Mouse (Mus musculus): Measurements from ENCODE around the gene Gm36079. TPM values are rescaled to one million over a fixed set of nuclear protein-coding genes. Genes with fewer than 3 reads are reported as not detected.
"Not testable (repeated sequence)": the region's sequence is repeated elsewhere in the genome, so short reads cannot be mapped to it uniquely, and the experiment has no call there.

The Gm36079 gene
- total RNA-seq (2021): not detected

- intact Hi-C loops (cut with DNase I); DNase-seq: not testable (repeated sequence)
Observed at GRCm38 (mm10) chr13:120026911-120027310, at the start of gene Gm36079. Gene Gm36079, minus strand, starts transcription at chr13:120027011.

DNA sequence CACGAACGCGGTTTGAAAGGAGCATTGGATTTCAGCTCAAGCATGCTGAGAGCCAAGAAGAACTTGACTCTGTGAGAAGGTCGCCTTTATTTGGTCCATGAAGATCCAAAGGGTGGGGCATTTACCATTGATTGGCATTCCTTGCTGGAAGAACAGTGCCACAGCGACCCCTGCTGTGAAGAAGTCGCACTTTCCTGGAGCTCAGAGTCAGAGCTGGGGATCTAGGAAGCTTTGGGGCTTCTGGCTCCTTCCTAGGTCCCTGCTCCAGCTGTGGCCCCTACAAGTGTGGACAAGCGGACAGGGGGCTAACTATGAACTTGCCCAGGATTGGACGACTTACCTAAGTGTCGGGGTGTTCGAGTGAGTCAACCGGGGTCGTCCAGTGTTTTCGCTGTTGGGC is 44.1 kb upstream of the Gm36079 start:
- DNase-seq; intact Hi-C loops (cut with DNase I): not testable (repeated sequence)

- DNase-seq; intact Hi-C loops (cut with DNase I): not testable (repeated sequence)
Observed at GRCm38 (mm10) chr13:120070012-120070598, 43.3 kb upstream of the Gm36079 start.

DNA sequence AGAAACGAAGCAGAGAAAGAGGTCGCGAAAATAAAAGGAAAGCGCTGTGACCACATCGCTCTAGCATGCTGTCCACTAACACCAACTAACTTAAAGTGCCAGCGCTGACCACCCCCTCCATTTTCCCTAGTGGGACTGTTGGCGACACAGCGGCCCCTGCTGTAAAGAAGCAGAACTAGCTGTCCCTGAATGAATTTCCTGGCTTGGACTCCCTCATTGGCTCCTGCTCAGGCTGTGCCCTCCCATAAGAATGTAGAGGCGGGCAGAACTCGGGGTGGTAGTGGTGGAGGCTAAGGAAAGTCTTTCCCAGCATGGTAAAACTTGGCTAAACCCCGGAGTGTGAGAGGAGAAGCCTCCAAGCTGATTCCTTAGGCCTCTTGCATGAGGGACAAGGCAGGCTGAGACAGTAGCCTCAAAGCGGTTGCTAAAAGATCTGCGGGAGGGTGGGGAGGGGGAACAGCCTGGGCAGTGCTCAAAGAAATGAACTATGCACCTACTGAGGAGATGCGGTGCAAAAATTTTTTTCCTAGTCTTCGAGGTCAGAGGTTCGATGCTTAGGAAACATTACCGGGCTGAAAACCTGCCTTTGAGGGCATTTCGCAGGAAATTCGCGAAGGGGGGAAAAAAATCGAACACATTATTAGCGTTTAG is 36.8 kb upstream of the Gm36079 start:
- intact Hi-C loops (cut with DNase I); DNase-seq: not testable (repeated sequence)

DNA sequence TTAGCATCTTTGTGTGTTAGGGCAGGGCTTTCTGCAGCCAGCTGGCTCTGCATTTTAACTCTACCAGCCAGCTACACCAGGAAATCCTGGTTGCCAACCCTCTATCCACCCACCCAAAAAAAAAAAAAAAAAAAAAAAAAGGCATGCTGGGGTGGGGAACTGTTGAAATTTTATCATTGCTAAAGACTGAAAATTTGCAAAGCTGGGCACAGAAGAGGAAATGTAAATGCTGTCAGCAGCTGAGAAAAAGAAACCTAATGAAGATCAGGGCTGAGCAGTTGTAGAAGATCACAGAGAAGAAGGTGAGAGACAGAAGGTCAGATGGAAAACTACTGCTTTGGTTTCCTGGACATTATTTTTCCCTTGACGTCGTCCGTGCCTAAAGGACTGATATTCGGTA is 36.1 kb upstream of the Gm36079 start:
- intact Hi-C loops (cut with DNase I); DNase-seq: not testable (repeated sequence)

GRCm38 (mm10) chr13:120052085-120052484 is 25.3 kb upstream of the Gm36079 start, which contains the start of gene Gm21188:
Gene Gm21188, minus strand, starts transcription at chr13:120052194.
- intact Hi-C loops (cut with DNase I): not testable (repeated sequence)

DNA sequence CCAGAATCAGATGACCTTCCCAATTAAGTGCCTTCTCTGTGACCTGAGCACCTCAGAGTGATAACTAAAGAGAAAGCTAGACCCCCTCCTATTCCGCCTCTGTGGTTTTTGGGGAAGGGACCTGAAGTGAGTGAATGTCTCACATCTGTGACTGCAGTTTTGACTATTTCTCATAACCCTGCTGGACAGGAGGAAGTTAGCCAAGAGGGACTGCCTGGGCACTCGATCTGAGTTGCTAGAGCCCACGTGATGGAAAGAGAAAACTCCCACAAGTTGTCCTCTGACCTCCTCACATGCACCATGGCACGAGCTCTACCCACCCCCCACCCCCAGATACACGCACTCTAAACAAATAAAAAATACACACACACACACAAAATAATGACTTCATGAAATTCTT is 21.8 kb upstream of the Gm36079 start:
- DNase-seq; intact Hi-C loops (cut with DNase I): not testable (repeated sequence)

More at GRCm38 (mm10) chr13:120052085-120052484, 25.3 kb upstream of the Gm36079 start, which contains the start of gene Gm21188:
- DNase-seq: not testable (repeated sequence)

DNA sequence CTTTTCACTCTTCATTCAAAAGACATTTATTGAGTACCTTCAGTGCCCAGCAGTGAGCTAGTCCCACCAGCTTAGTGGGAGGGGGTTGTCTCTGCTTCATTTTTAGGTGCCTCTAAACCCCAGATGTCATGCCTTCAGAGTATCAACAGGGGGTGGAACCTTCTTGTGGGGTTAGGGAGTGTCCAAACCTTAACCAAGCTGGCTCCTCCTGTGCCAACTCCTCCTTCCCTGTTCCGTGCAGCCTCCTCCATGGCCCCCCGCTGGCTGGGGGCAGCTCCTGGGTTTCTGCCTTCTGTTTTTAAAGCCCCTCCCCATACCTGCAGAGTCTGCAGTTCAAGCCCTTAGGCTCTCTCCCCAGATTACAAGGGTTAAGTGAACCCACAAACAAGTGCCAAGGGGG is 21.4 kb upstream of the Gm36079 start:
- DNase-seq; intact Hi-C loops (cut with DNase I): not testable (repeated sequence)

DNA sequence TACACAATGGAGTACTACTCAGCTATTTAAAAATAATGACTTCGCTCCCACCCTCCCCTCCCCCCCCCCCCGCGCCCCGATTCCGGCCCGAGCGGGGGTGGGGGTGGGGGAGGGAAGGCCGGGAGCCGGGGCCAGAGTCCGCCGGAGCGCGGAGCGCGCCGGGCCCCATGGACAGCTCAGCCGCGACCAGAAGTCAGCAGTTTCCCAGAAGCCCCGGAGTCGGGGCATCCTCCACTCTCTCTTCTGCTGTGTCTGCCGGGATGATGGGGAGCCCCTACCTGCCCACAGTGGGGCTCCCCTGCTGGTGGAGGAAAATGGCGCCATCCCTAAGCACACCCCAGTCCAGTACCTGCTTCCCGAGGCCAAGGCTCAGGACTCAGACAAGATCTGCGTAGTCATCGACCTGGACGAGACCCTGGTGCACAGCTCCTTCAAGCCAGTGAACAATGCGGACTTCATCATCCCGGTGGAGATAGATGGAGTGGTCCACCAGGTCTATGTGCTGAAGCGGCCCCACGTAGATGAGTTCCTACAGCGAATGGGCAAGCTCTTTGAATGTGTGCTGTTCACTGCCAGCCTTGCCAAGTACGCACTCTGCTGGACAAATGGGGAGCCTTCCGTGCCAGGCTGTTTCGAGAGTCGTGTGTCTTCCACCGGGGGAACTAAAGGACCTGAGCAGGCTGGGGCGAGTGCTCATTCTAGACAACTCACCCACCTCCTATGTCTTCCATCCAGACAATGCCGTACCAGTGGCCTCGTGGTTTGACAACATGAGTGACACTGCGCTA is 19.8 kb upstream of the Gm36079 start:
- intact Hi-C loops (cut with DNase I); DNase-seq: not testable (repeated sequence)

- DNase-seq: not testable (repeated sequence)
Observed at GRCm38 (mm10) chr13:120041145-120041544, 14.3 kb upstream of the Gm36079 start.

DNA sequence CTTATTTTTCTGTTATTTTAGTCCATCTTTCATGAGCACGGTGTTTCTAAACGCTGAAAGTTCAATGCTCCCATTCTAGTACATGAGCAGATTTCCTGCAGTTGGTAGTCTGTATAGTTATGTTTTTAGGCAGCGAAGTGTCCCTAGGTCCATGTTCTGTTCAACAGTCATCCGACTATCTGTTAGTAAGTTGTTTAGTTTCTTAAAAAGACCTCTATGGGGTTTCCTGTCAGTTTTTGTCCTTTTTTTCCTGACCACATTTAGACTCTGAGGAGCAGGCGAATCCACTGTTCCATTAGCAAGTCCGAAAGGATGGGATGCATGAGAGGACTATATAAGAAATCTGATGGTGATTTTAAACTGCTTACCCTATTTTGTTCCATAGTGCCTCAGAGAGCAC is 11.1 kb upstream of the Gm36079 start:
- DNase-seq; intact Hi-C loops (cut with DNase I): not testable (repeated sequence)

More at GRCm38 (mm10) chr13:120041145-120041544, 14.3 kb upstream of the Gm36079 start:
- intact Hi-C loops (cut with DNase I): not testable (repeated sequence)

DNA sequence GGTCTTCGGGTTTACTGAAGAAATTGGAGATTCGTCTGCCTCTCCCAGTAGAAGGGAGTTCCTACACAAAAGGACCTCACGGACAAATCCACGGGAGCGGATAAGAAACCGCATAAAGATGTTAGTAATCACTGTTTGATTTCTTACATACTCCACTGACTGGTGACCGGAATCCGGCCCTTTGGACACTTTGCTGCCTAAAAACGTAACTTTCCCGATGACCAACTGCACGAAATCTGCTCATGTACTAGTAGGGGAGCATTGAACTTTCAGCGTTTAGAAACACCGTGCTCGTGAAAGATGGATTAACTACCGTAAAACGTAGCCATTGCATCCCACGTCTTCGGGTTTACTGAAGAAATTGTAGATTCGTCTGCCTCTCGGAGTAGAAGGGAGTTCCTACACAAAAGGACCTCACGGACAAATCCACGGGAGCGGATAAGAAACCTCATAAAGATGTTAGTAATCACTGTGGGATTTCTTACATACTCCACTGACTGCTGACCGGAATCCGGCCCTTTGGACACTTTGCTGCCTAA is 9.8 kb upstream of the Gm36079 start:
- DNase-seq: peak; percentile 18 to 24
- intact Hi-C loops (cut with DNase I): not testable (repeated sequence)

DNA sequence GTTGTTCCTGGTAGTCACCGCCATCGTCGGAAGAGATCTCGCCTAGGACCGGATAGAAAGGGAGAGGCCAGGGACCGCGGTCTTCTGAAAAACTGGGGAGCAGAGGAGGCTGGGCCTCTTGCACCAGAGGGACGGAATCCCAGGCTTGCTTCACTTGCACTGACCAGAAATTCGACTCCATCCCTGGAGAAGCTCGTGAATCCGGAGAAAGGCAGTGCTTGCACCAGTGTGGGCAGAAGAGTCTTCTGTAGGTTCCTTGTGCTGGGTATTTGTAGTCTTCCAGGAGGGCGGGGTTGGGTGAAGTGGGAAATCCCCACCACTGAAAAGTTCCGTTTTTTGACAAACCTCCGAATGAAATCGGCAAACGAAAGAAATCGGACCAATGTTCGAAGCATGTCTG is 8.3 kb upstream of the Gm36079 start:
- intact Hi-C loops (cut with DNase I): not testable (repeated sequence)
- DNase-seq: peak in 1 of 2 experiments; percentile 13

DNA sequence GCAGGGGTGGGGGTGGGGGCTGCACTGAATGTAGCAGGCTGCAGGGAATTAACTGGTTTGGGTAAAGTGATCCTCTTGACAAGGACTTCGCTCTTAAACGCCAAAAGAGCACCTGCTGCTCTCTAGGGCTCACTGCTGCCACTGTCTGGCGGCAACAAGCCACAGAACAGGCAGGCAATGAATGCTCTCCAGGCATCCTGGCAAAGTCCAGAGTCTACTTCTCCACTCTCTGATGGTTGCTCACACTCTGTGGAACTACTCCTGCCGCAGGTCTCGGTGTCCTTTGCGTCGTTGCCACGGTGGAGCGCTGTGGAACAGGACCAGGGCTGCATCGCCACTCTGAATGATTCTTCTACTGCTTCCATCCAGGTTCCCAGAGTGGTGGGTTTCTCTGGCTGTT is 7.8 kb upstream of the Gm36079 start:
- DNase-seq; intact Hi-C loops (cut with DNase I): not testable (repeated sequence)

DNA sequence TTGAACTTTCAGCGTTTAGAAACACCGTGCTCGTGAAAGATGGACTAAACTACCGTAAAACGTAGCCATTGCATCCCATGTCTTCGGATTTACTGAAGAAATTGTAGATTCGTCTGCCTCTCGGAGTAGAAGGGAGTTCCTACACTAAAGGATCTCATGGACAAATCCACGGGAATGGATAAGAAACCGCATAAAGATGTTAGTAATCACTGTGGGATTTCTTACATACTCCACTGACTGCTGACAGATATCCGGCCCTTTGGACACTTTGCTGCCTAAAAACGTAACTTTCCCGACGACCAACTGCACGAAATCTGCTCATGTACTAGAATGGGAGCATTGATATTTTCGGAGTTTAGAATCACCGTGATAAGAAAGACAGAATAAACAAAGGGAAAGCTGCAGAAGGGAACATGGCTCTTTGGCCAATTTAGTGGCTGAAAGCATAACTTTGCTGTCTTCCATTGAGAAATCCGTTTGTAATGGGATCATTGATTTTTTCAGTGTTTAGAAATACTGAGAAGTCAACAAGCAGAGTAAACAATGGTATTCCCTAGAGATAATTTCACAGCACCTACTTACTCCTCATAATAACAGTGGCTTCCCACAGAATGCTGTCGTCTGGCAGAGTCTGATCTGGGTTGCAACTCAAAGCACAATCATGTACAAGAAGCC is 6.8 kb upstream of the Gm36079 start:
- DNase-seq: peak; percentile 52 to 53
- intact Hi-C loops (cut with DNase I): not testable (repeated sequence)

DNA sequence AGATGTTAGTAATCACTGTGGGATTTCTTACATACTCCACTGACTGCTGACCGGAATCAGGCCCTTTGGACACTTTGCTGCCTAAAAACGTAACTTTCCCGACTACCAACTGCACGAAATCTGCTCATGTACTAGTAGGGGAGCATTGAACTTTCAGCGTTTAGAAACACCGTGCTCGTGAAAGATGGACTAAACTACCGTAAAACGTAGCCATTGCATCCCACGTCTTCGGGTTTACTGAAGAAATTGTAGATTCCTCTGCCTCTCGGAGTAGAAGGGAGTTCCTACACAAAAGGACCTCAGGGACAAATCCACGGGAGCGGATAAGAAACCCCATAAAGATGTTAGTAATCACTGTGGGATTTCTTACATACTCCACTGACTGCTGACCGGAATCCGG is 4.9 kb upstream of the Gm36079 start:
- peak; percentile 47 to 50 for DNase-seq
- intact Hi-C loops (cut with DNase I): not testable (repeated sequence)

GRCm38 (mm10) chr13:120027368-120027767 is 557 bp upstream of the Gm36079 start:
- intact Hi-C loops (cut with DNase I): not testable (repeated sequence)
- DNase-seq: peak in 1 of 2 experiments; percentile 20

DNA sequence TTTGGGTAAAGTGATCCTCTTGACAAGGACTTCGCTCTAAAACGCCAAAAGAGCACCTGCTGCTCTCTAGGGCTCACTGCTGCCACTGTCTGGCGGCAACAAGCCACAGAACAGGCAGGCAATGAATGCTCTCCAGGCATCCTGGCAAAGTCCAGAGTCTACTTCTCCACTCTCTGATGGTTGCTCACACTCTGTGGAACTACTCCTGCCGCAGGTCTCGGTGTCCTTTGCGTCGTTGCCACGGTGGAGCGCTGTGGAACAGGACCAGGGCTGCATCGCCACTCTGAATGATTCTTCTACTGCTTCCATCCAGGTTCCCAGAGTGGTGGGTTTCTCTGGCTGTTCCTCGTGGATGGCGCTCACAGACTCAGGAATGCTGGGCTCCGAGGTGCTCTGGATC is 438 bp downstream of the Gm36079 start:
- DNase-seq; intact Hi-C loops (cut with DNase I): not testable (repeated sequence)

DNA sequence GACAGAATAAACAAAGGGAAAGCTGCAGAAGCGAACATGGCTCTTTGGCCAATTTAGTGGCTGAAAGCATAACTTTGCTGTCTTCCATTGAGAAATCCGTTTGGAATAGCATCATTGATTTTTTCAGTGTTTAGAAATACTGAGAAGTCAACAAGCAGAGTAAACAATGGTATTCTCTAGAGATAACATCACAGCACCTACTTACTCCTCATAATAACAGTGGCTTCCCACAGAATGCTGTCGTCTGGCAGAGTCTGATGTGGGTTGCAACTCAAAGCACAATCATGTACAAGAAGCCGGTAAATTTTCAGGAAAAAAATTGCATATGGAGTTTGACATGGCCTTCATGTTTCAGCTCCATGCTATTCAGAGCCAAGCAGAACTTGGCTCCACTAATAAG is 1.2 kb downstream of the Gm36079 start:
- intact Hi-C loops (cut with DNase I): not testable (repeated sequence)
- DNase-seq: peak in 1 of 2 experiments; percentile 8

- intact Hi-C loops (cut with DNase I); DNase-seq: not testable (repeated sequence)
Observed at GRCm38 (mm10) chr13:120025004-120025403, 1.8 kb downstream of the Gm36079 start.
